Mouse (Mus musculus) midbrain, postnatal 0 days (tissue): ENCODE data around the gene Cdk17. TPM values are rescaled to one million over a fixed set of nuclear protein-coding genes. Genes with fewer than 3 reads are reported as not detected.

Experiments used
- ATAC-seq: fragments of 200-750 bp; cut with Nextera tagmentation; 2 replicates; pipeline ENCODE4 v1.8.0; 2017; ENCODE audit warnings: moderate number of reproducible peaks, mild to moderate bottlenecking, moderate TSS enrichment, moderate library complexity; ENCODE audit not compliant: low FRiP score
- DNase-seq: peaks from one replicate; pipeline ENCODE4 v3.0.0-alpha.2; 2015; ENCODE audit warnings: low spot score
- H3K27ac ChIP-seq: fragments of 300-500 bp; sonication (generic); 2 replicates; pipeline ENCODE4 v1.5.1; 2014; ENCODE audit warnings: low read depth, mild to moderate bottlenecking, low read length, mixed read lengths
- H3K27me3 ChIP-seq: fragments of 300-500 bp; sonication (generic); 2 replicates; pipeline ENCODE4 v1.6.1; 2014; ENCODE audit warnings: low read length, control low read depth, mixed read lengths; ENCODE audit not compliant: insufficient read depth
- H3K36me3 ChIP-seq: fragments of 300-500 bp; sonication (generic); 2 replicates; pipeline ENCODE4 v1.6.1; 2014; ENCODE audit warnings: low read length, control low read depth, mixed read lengths; ENCODE audit not compliant: insufficient read depth
- H3K4me1 ChIP-seq: fragments of 300-500 bp; sonication (generic); 2 replicates; pipeline ENCODE4 v1.6.1; 2014; ENCODE audit warnings: mild to moderate bottlenecking, control low read depth, antibody characterized with exemption, low read length, mixed read lengths; ENCODE audit not compliant: insufficient read depth
- H3K4me2 ChIP-seq: fragments of 300-500 bp; sonication (generic); 2 replicates; pipeline ENCODE4 v1.6.1; 2014; ENCODE audit warnings: low read depth, mild to moderate bottlenecking, low read length, mixed read lengths; ENCODE audit not compliant: poor library complexity, severe bottlenecking
- H3K4me3 ChIP-seq: fragments of 300-500 bp; sonication (generic); 2 replicates; pipeline ENCODE4 v1.5.1; 2014; ENCODE audit warnings: low read depth, mild to moderate bottlenecking, low read length, moderate library complexity
- H3K9ac ChIP-seq: fragments of 300-500 bp; sonication (generic); replicated peaks from 2 replicates; pipeline ENCODE4 v1.6.1; 2014; ENCODE audit warnings: mild to moderate bottlenecking, low read length, moderate library complexity, mixed read lengths; ENCODE audit not compliant: poor library complexity, severe bottlenecking
- H3K9me3 ChIP-seq: fragments of 300-500 bp; sonication (generic); 2 replicates; pipeline ENCODE4 v1.6.1; 2016; ENCODE audit warnings: low read length, control low read depth
- CTCF ChIP-seq: IDR thresholded peaks from 2 replicates; pipeline ENCODE4 v1.5.1; 2016; ENCODE audit warnings: antibody characterized with exemption, mild to moderate bottlenecking
- WGBS: fragments of 180-500 bp; shearing (Covaris S2); extraction: QIAGEN DNeasy Blood & Tissue Kit; methylation state at CpG from one replicate; pipeline ENCODE4 v1.1.7; 2014; 5-methylcytosine and 5-hydroxymethylcytosine counted together
- polyA plus RNA-seq: library from polyadenylated mRNA; unstranded; fragments of >200 nt; fragmentation: Nextera tagmentation; extraction: Ambion mirVana; gene quantifications from 2 replicates; pipeline ENCODE4 v1.2.1, GENCODE M21; 2015
- total RNA-seq: library from RNA; depleted of rRNA; stranded (reverse); fragments of >200 nt; gene quantifications from 2 replicates; pipeline ENCODE4 v1.2.3, GENCODE M21; 2014

The Cdk17 gene
- total and polyA plus RNA-seq, 2 experiments from 2014 or later: 34.3 to 91.1 TPM

- no peak overlapping the region for H3K4me3 ChIP-seq
- H3K4me1 ChIP-seq: peaks cover 5% of the 10 kb centered on the region; the same call in 1 of the 2 replicates
- 70% methylated on average over 4 of the region's 4 CpGs for WGBS
- no peak overlapping the region for H3K9ac ChIP-seq
- no peak for ATAC-seq
- no peak for DNase-seq
- no peaks in the 10 kb centered on the region for H3K36me3 ChIP-seq
- H3K4me2 ChIP-seq: no peak overlapping the region
- H3K27me3 ChIP-seq: no peaks in the 10 kb centered on the region
- H3K9me3 ChIP-seq: no peaks in the 10 kb centered on the region
- no peak overlapping the region for H3K27ac ChIP-seq
- TF ChIP-seq CTCF: no peak
Measured at GRCm38 (mm10) chr10:93269744-93270143, 109.1 kb downstream of the Cdk17 start.

- 93% methylated on average over 6 of the region's 6 CpGs for WGBS
- ATAC-seq (no peak), DNase-seq (no peak)
- no peak overlapping the region for H3K4me3 ChIP-seq
- H3K9me3 ChIP-seq: no peaks in the 10 kb centered on the region
- H3K36me3 ChIP-seq: no peaks in the 10 kb centered on the region
- no peak for TF ChIP-seq CTCF
- peaks cover 10% of the 10 kb centered on the region; the same call in 1 of the 2 replicates for H3K4me1 ChIP-seq
- H3K9ac ChIP-seq: no peak overlapping the region
- no peaks in the 10 kb centered on the region for H3K27me3 ChIP-seq
- no peak overlapping the region for H3K27ac ChIP-seq
- no peak overlapping the region for H3K4me2 ChIP-seq
Measured at GRCm38 (mm10) chr10:93270889-93271460, 110.3 kb downstream of the Cdk17 start.

DNA sequence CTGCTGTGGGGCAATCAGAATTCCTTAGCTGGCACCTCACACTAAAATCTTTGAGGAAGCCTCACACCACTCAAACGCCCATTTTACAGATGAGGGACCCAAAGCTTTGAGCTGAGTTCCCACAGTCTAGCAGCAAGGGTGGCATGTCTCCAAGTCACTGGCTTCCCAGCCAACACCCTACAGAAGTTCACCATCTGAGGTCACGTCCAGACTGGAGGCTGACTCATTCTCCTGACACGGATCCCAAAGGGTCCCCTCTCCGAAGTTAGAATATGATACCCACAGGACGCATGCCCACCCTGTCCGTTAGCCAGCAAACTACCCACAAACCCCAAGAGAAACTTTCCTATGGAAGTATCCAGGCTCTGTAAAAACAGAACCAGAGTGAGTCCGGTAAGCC lies 111.2 kb downstream of the Cdk17 start:
- ATAC-seq (no peak), DNase-seq (no peak)
- H3K4me2 ChIP-seq: no peak overlapping the region
- no peak overlapping the region for H3K9ac ChIP-seq
- H3K27me3 ChIP-seq: no peaks in the 10 kb centered on the region
- H3K9me3 ChIP-seq: no peaks in the 10 kb centered on the region
- H3K4me3 ChIP-seq: no peak overlapping the region
- no peak for TF ChIP-seq CTCF
- H3K27ac ChIP-seq: no peak overlapping the region
- H3K4me1 ChIP-seq: peaks cover 12% of the 10 kb centered on the region; the same call in 1 of the 2 replicates
- H3K36me3 ChIP-seq: no peaks in the 10 kb centered on the region
- WGBS: 87% methylated on average over 7 of the region's 7 CpGs

GRCm38 (mm10) chr10:93272986-93273982 lies 112.6 kb downstream of the Cdk17 start:
- no peak overlapping the region for H3K4me3 ChIP-seq
- no peak overlapping the region for H3K4me2 ChIP-seq
- H3K36me3 ChIP-seq: no peaks in the 10 kb centered on the region
- no peak overlapping the region for H3K27ac ChIP-seq
- no peaks in the 10 kb centered on the region for H3K27me3 ChIP-seq
- no peak; the same call in 1 of the 2 replicates for TF ChIP-seq CTCF
- ATAC-seq: no peak
- no peak overlapping the region for H3K9ac ChIP-seq
- 76% methylated on average over 14 of the region's 14 CpGs for WGBS
- H3K9me3 ChIP-seq: no peaks in the 10 kb centered on the region
- no peak for DNase-seq
- peaks cover 16% of the 10 kb centered on the region; the same call in 1 of the 2 replicates for H3K4me1 ChIP-seq

- Histone ChIP-seq H3K9me3 (no peaks in the 10 kb centered on the region), H3K4me1 (peaks cover 16% of the 10 kb centered on the region; the same call in 1 of the 2 replicates), H3K27me3 (no peaks in the 10 kb centered on the region), H3K27ac (no peak overlapping the region), H3K36me3 (no peaks in the 10 kb centered on the region), H3K4me2 (no peak overlapping the region), H3K4me3 (no peak overlapping the region), H3K9ac (no peak overlapping the region)
- TF ChIP-seq CTCF: peak; percentile 30; the same call in 1 of the 2 replicates
- no peak for ATAC-seq
- no peak for DNase-seq
- 75% methylated on average over 2 of the region's 2 CpGs for WGBS
Measured at GRCm38 (mm10) chr10:93274277-93274696, 113.6 kb downstream of the Cdk17 start.
